Mouse (Mus musculus): ENCODE measurements around the gene Mak.

GRCm38 (mm10) chr13:41113940-41114339, 34.4 kb upstream of the Mak start, which contains the start of gene Sycp2l:
- TF ChIP-seq POLR2A (IDR thresholded peaks at IDR 0.05; ENCODE audit: control insufficient read depth, extremely low read depth, insufficient read depth, low read length, poor library complexity) (no peak), CTCF (IDR thresholded peaks at IDR 0.05; ENCODE audit: borderline replicate concordance, control insufficient read depth, extremely low read depth, insufficient read depth, low read length, poor library complexity) (no peak)

Data from thymus, adult 2 months (tissue).